Mouse (Mus musculus) adrenal gland, postnatal 4 days (tissue): ENCODE data around the gene Mvd. TPM values are rescaled to one million over a fixed set of nuclear protein-coding genes. Genes with fewer than 3 reads are reported as not detected.

Source experiments
- DNase-seq, 2 experiments: peaks; one replicate each; pipeline ENCODE4 v3.0.0; 2021 to 2022; ENCODE audit warnings: low spot score in 2 of 2, mixed read lengths in 2 of 2
- microRNA-seq: library from miRNA; unstranded; fragments of <30 nt; microRNA quantifications from one replicate; pipeline ENCODE4 v1.2.0, GENCODE M21; 2021
- total RNA-seq, 2 experiments: library from RNA; stranded (reverse); gene quantifications; 2 replicates each; pipeline ENCODE4 v1.2.3; 2021

Gene Mvd
- total RNA-seq, 2 experiments from 2014 or later: 9.1 to 11.5 TPM

- DNase-seq: no peak
These were observed 15.1 kb downstream of the Mvd start for GRCm38 (mm10) chr8:122428163-122428562.

GRCm38 (mm10) chr8:122427607-122428006, 15.6 kb downstream of the Mvd start:
- DNase-seq: no peak

- no peak for DNase-seq
These were observed 17.1 kb downstream of the Mvd start for GRCm38 (mm10) chr8:122426145-122426544.

- no peak for DNase-seq
These were observed 19.6 kb downstream of the Mvd start for GRCm38 (mm10) chr8:122423659-122424058.

- no peak for DNase-seq
These were observed 20.0 kb downstream of the Mvd start for GRCm38 (mm10) chr8:122423217-122423616.

GRCm38 (mm10) chr8:122421376-122422070, 21.7 kb downstream of the Mvd start, which contains the start of gene Il17c:
Il17c (plus strand) TSS chr8:122422020.
- DNase-seq: no peak

GRCm38 (mm10) chr8:122419881-122420555, 23.2 kb downstream of the Mvd start:
- DNase-seq: no peak

- no peak for DNase-seq
These were observed 27.7 kb downstream of the Mvd start for GRCm38 (mm10) chr8:122415554-122415953.

GRCm38 (mm10) chr8:122414311-122414710, 28.9 kb downstream of the Mvd start:
- DNase-seq: no peak

GRCm38 (mm10) chr8:122407678-122408077, 35.5 kb downstream of the Mvd start:
- no peak for DNase-seq

GRCm38 (mm10) chr8:122405146-122405805, 37.9 kb downstream of the Mvd start:
- DNase-seq: no peak

GRCm38 (mm10) chr8:122398186-122398585, 45.0 kb downstream of the Mvd start:
- DNase-seq: no peak

GRCm38 (mm10) chr8:122395291-122395690, 47.9 kb downstream of the Mvd start:
- no peak for DNase-seq

GRCm38 (mm10) chr8:122393717-122394116, 49.5 kb downstream of the Mvd start:
- DNase-seq: no peak

GRCm38 (mm10) chr8:122390758-122391157, 52.5 kb downstream of the Mvd start:
- DNase-seq: no peak

GRCm38 (mm10) chr8:122389357-122389756, 53.9 kb downstream of the Mvd start:
- no peak for DNase-seq

Small RNA genes lying within 50 kb of the gene (microRNA-seq; reads per million reads assigned to microRNA genes)
- gene Gm24366: not detected

Other genes with a start within 250 kb of the Mvd start
- 10 to 100 TPM; 32.9 to 42.5 TPM for gene Zfpm1, start 161.3 kb downstream of the Mvd start, total RNA-seq
- gene Trhr2, start 82.7 kb downstream of the Mvd start, total RNA-seq: not detected
- 10 to 100 TPM; 48.9 to 52.0 TPM for gene Zc3h18, start 66.8 kb downstream of the Mvd start, total RNA-seq
- not detected for gene Il17c, start 21.4 kb downstream of the Mvd start, total RNA-seq
- gene Cyba, start 10.5 kb downstream of the Mvd start, total RNA-seq: 10 to 100 TPM; 49.9 to 76.7 TPM
- gene Snai3, start 17.3 kb upstream of the Mvd start, total RNA-seq: under 1 TPM; 0.42 to 0.56 TPM
- 10 to 100 TPM; 47.5 to 53.7 TPM for gene Rnf166, start 32.6 kb upstream of the Mvd start, total RNA-seq
- gene Ctu2, start 32.7 kb upstream of the Mvd start, total RNA-seq: 10 to 100 TPM; 27.7 to 37.0 TPM
- gene Piezo1, start 107.9 kb upstream of the Mvd start, total RNA-seq: 10 to 100 TPM; 49.0 to 52.1 TPM
- 10 to 100 TPM; 33.2 to 36.6 TPM for gene Cdt1, start 124.6 kb upstream of the Mvd start, total RNA-seq
- gene Aprt, start 133.5 kb upstream of the Mvd start, total RNA-seq: 10 to 100 TPM; 93.4 to 98.6 TPM
- 10 to 100 TPM; 11.9 to 13.9 TPM for gene Galns, start 168.0 kb upstream of the Mvd start, total RNA-seq
- 10 to 100 TPM; 51.5 to 51.8 TPM for gene Trappc2l, start 168.2 kb upstream of the Mvd start, total RNA-seq
- not detected for gene Pabpn1l, start 179.3 kb upstream of the Mvd start, total RNA-seq